Mouse (Mus musculus) neural tube, embryonic 12.5 days (tissue): ENCODE measurements around the gene C330021F23Rik. TPM values are rescaled to one million over a fixed set of nuclear protein-coding genes. Genes with fewer than 3 reads are reported as not detected.

Source experiments
- ATAC-seq: fragments of 200-750 bp; cut with Nextera tagmentation; 2 replicates; pipeline ENCODE4 v1.8.0; 2017; ENCODE audit warnings: low read depth, mild to moderate bottlenecking, moderate TSS enrichment, moderate library complexity; ENCODE audit not compliant: low FRiP score
- H3K27ac ChIP-seq: fragments of 300-500 bp; sonication (generic); 2 replicates; pipeline ENCODE4 v1.5.1; 2016
- H3K27me3 ChIP-seq: fragments of 300-500 bp; sonication (generic); replicated peaks from 2 replicates; pipeline ENCODE4 v1.6.1; 2016; ENCODE audit warnings: mild to moderate bottlenecking
- H3K36me3 ChIP-seq: fragments of 300-500 bp; sonication (generic); 2 replicates; pipeline ENCODE4 v1.6.1; 2016; ENCODE audit warnings: mild to moderate bottlenecking
- H3K4me1 ChIP-seq: fragments of 300-500 bp; sonication (generic); 2 replicates; pipeline ENCODE4 v1.6.1; 2016
- H3K4me2 ChIP-seq: fragments of 300-500 bp; sonication (generic); replicated peaks from 2 replicates; pipeline ENCODE4 v1.6.1; 2016; ENCODE audit warnings: mild to moderate bottlenecking
- H3K4me3 ChIP-seq: fragments of 300-500 bp; sonication (generic); 2 replicates; pipeline ENCODE4 v1.5.1; 2016
- H3K9ac ChIP-seq: fragments of 300-500 bp; sonication (generic); 2 replicates; pipeline ENCODE4 v1.6.1; 2016; ENCODE audit warnings: mild to moderate bottlenecking
- H3K9me3 ChIP-seq: fragments of 300-500 bp; sonication (generic); 2 replicates; pipeline ENCODE4 v1.6.1; 2016; ENCODE audit warnings: mild to moderate bottlenecking
- WGBS: fragments of 180-500 bp; shearing (Covaris S2); methylation state at CpG from one replicate; pipeline ENCODE4 v1.1.7; 2016; 5-methylcytosine and 5-hydroxymethylcytosine counted together
- polyA plus RNA-seq: library from polyadenylated mRNA; unstranded; fragments of >200 nt; fragmentation: Nextera tagmentation; extraction: Ambion mirVana; gene quantifications from 2 replicates; pipeline ENCODE4 v1.2.1, GENCODE M21; 2016

Gene C330021F23Rik
- polyA plus RNA-seq, 1 experiment from 2014 or later = 1.8 TPM

DNA sequence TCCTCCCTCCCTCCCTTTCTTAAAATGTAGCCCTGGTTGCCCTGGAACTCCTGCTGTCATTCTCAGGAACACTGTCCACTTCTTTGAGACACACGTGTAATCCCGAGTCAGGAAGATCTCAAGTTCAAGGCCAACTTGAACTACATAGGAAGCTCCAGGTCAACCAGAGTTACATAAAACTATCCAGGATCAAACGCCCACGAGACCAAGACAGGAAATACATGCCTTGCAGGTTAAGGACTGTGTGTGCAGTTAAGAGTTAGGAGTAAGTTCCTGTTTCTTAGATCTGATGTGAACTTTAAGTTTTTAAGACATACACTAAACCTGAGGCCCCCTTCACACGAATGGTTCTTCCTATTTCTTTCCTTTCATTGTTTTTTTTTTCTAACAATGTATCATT lies 59.2 kb downstream of the C330021F23Rik start:
- Histone ChIP-seq H3K4me1 (peaks cover 13% of the 10 kb centered on the region), H3K27me3 (peaks cover 4% of the 10 kb centered on the region; the same call in 1 of the 2 replicates), H3K9me3 (no peaks in the 10 kb centered on the region), H3K36me3 (no peaks in the 10 kb centered on the region), H3K27ac (no peak overlapping the region), H3K4me3 (no peak overlapping the region), H3K9ac (no peak overlapping the region), H3K4me2 (no peak overlapping the region)
- ATAC-seq = no peak
- WGBS = 63% methylated on average over 5 of the region's 5 CpGs

- peaks cover 4% of the 10 kb centered on the region; the same call in 1 of the 2 replicates for H3K27me3 ChIP-seq
- peaks cover 7% of the 10 kb centered on the region; the same call in 1 of the 2 replicates for H3K4me1 ChIP-seq
- no peaks in the 10 kb centered on the region for H3K9me3 ChIP-seq
- ATAC-seq = no peak
- WGBS = 34% methylated on average over 5 of the region's 5 CpGs
- no peak overlapping the region for H3K4me3 ChIP-seq
- H3K9ac ChIP-seq = no peak overlapping the region
- H3K36me3 ChIP-seq = no peaks in the 10 kb centered on the region
- no peak overlapping the region for H3K27ac ChIP-seq
- H3K4me2 ChIP-seq = no peak overlapping the region
Measured at GRCm38 (mm10) chr8:3628014-3628413, 60.2 kb downstream of the C330021F23Rik start.

DNA sequence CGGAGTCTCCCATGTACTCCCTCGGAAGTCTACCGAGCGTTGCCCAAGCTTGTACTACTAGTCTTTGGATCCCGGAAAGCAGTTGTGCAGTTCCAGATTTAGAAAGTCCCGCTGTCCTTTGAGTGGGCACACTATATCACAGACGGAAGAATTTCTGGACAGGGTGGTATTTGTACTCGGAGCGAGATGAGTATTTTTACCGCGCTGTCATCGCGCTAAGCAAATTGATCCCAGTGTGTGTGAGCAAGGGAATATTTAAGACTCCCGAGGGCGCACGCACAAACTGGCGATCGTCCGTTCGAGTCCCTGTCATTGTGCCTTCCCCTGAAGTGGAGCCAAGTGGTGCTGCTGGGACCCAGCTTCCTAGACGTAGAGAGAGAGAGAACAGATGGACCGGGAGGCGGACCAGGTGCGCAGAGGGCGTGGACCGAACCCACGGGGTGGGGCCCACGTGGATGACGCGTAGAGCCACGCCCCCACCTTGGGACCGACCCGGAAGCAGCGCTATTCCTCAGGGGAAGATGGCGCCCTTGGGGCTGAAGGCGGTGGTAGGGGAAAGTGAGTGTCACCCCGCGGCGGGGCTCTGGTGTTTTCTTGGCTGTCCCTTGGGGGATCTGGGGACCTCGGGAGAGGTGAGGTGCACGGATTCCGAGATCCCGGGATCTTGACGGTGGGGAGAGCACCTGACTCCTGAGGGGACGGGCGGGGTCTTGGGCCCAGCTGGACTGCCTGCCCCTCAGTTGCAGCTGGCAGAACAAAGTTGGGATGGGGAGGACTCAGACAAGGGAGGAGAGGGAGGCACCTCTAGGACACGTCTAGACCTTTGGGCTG lies 63.1 kb downstream of the C330021F23Rik start, which contains the start of gene Stxbp2:
TSS of gene Stxbp2 (plus strand) at position 309 of the 831 bp plus-strand sequence.
- Histone ChIP-seq H3K36me3 (no peaks in the 10 kb centered on the region), H3K4me2 (peak within 1 kb of the TSS; percentile 68), H3K9ac (peak within 1 kb of the TSS; percentile 44), H3K27ac (no peak within 1 kb of the TSS), H3K4me1 (peaks cover 7% of the 10 kb centered on the region; the same call in 1 of the 2 replicates), H3K9me3 (no peaks in the 10 kb centered on the region), H3K27me3 (peaks cover 4% of the 10 kb centered on the region; the same call in 1 of the 2 replicates), H3K4me3 (peak within 1 kb of the TSS; percentile 40)
- peak; percentile 68 for ATAC-seq
- 5% methylated on average over 47 of the region's 47 CpGs for WGBS

DNA sequence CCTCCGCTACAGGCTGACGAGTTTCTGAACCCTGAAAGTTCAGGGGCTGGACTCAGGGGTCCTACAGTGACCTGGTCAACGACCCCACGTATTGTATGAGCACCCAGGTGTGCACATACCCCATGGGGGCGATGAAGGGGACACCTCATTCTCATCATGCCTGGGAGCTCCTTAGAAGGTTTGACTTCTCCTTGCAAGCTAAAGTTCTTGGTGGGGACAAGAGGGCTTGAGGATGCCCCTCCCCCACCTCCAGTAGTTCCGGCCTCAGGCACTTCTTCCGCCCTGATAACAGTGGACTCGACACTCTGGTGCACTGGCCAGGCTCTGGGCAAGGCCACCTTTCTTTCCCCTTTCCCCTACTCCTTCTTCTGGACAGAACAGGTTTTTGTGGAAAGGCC lies 63.7 kb downstream of the C330021F23Rik start:
- no peak overlapping the region for H3K27ac ChIP-seq
- peak overlapping the region; percentile 40 for H3K4me3 ChIP-seq
- no peaks in the 10 kb centered on the region; the same call in 1 of the 2 replicates for H3K36me3 ChIP-seq
- 27% methylated on average over 8 of the region's 8 CpGs for WGBS
- peak overlapping the region; percentile 44; the same call in 1 of the 2 replicates for H3K9ac ChIP-seq
- peak; percentile 27; the same call in 1 of the 2 replicates for ATAC-seq
- H3K9me3 ChIP-seq = no peaks in the 10 kb centered on the region
- H3K27me3 ChIP-seq = peaks cover 4% of the 10 kb centered on the region; the same call in 1 of the 2 replicates
- peaks cover 7% of the 10 kb centered on the region; the same call in 1 of the 2 replicates for H3K4me1 ChIP-seq
- H3K4me2 ChIP-seq = peak overlapping the region; percentile 68

Other genes starting within 250 kb of the C330021F23Rik start
- 0.13 TPM in 1 of 2 replicates, not detected in the other for gene A430078G23Rik, start 214.6 kb upstream of the C330021F23Rik start, polyA plus RNA-seq
- gene Arhgef18, start 175.0 kb upstream of the C330021F23Rik start, polyA plus RNA-seq = 12.1 and 13.4 TPM in 2 replicates
- 3.4 and 4.2 TPM in 2 replicates for gene Pex11g, start 100.3 kb upstream of the C330021F23Rik start, polyA plus RNA-seq
- 0.22 TPM in 1 of 2 replicates, not detected in the other for gene Tex45, start 97.1 kb upstream of the C330021F23Rik start, polyA plus RNA-seq
- gene Zfp358, start 74.9 kb upstream of the C330021F23Rik start, polyA plus RNA-seq = 81.8 and 87.0 TPM in 2 replicates
- 74.4 and 78.9 TPM in 2 replicates for gene Mcoln1, start 67.5 kb upstream of the C330021F23Rik start, polyA plus RNA-seq
- 31.2 and 33.9 TPM in 2 replicates for gene Pnpla6, start 52.6 kb upstream of the C330021F23Rik start, polyA plus RNA-seq
- 22.0 and 28.0 TPM in 2 replicates for gene Camsap3, start 19.3 kb downstream of the C330021F23Rik start, polyA plus RNA-seq
- 62.3 and 67.2 TPM in 2 replicates for gene Xab2, start 53.3 kb downstream of the C330021F23Rik start, polyA plus RNA-seq
- gene Pet100, start 53.6 kb downstream of the C330021F23Rik start, polyA plus RNA-seq = 129 and 134 TPM in 2 replicates
- gene Pcp2, start 57.6 kb downstream of the C330021F23Rik start, polyA plus RNA-seq = 0.37 and 0.40 TPM in 2 replicates
- gene Stxbp2, start 63.0 kb downstream of the C330021F23Rik start, polyA plus RNA-seq = 24.5 and 26.5 TPM in 2 replicates
- gene Retn, start 87.8 kb downstream of the C330021F23Rik start, polyA plus RNA-seq = 0.45 TPM in 1 of 2 replicates, not detected in the other
- 0.13 TPM in 1 of 2 replicates, not detected in the other for gene Mcemp1, start 97.8 kb downstream of the C330021F23Rik start, polyA plus RNA-seq
- gene Fcor, start 104.4 kb downstream of the C330021F23Rik start, polyA plus RNA-seq = 7.1 and 8.0 TPM in 2 replicates
- gene Trappc5, start 108.3 kb downstream of the C330021F23Rik start, polyA plus RNA-seq = 44.5 and 45.6 TPM in 2 replicates
- 0.30 and 0.41 TPM in 2 replicates for gene Fcer2a, start 126.2 kb downstream of the C330021F23Rik start, polyA plus RNA-seq
- gene Clec4g, start 152.7 kb downstream of the C330021F23Rik start, polyA plus RNA-seq = not detected in 2 replicates
- gene Cd209a, start 181.0 kb downstream of the C330021F23Rik start, polyA plus RNA-seq = not detected in 2 replicates